Mouse (Mus musculus) layer of hippocampus, postnatal 10 days (tissue): ENCODE data around the gene Sytl3. TPM values are rescaled to one million over a fixed set of nuclear protein-coding genes. Genes with fewer than 3 reads are reported as not detected.
A peak's percentile ranks its signal among the peaks of the same experiment; 100 is the strongest.
"Not testable (repeated sequence)": the region's sequence is repeated elsewhere in the genome, so short reads cannot be mapped to it uniquely, and the experiment has no call there.

Experiments used
- DNase-seq, 2 experiments: peaks; one replicate each; pipeline ENCODE4 v3.0.0; 2021; ENCODE audit warnings: low spot score in 2 of 2
- total RNA-seq, 2 experiments: library from RNA; stranded (reverse); gene quantifications; 2 replicates each; pipeline ENCODE4 v1.2.3; 2021

The Sytl3 gene
- total RNA-seq, 2 experiments from 2014 or later: 0.25 TPM; not detected in 1

- not testable (repeated sequence) for DNase-seq
These were observed 13.2 kb upstream of the Sytl3 start for GRCm38 (mm10) chr17:6645668-6646067.

DNA sequence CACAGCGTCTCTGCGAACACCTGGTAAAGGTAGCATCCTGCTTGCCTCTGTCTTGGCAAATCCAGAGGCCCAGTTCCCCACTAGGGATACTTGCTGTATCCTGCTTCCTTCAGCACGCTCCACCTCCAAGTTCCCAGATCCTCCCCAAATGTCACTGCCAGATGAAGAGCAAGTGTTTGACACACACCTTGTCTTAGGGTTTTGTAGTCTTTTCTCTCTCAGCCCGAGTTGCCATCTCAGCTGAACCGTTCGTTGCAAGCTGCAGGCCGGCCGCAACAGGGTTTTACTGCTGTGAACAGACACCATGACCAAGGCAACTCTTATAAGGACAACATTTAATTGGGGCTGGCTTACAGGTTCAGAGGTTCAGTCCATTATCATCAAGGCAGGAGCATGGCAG is 12.1 kb upstream of the Sytl3 start:
- DNase-seq: not testable (repeated sequence)

- not testable (repeated sequence) for DNase-seq
These were observed 11.4 kb upstream of the Sytl3 start for GRCm38 (mm10) chr17:6647452-6647851.

- DNase-seq: not testable (repeated sequence)
These were observed 7.9 kb upstream of the Sytl3 start for GRCm38 (mm10) chr17:6650904-6651565.

GRCm38 (mm10) chr17:6653341-6653946 is 5.4 kb upstream of the Sytl3 start:
- not testable (repeated sequence) for DNase-seq

DNA sequence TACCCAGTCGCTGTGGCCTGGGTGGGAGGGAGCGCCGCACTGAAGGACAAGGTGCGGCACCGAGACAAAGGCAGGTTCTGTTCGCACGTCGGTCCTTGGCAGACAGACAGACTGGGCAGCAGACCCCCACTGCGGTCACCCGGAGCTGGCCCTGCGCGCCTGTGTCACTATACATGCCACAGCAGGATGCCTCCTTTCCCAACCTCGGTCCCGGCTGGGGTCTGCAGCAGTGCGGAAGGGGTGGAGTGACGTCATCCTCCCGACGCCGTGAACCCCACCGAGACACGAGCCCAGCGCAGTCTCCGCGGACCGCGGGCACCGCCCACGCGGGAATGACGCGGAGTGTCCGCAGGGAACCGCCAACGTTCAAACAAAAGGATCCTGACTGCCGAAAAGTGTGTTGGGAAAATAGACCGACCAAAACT is 3.8 kb upstream of the Sytl3 start:
- peak; percentile 60 to 74 for DNase-seq

DNA sequence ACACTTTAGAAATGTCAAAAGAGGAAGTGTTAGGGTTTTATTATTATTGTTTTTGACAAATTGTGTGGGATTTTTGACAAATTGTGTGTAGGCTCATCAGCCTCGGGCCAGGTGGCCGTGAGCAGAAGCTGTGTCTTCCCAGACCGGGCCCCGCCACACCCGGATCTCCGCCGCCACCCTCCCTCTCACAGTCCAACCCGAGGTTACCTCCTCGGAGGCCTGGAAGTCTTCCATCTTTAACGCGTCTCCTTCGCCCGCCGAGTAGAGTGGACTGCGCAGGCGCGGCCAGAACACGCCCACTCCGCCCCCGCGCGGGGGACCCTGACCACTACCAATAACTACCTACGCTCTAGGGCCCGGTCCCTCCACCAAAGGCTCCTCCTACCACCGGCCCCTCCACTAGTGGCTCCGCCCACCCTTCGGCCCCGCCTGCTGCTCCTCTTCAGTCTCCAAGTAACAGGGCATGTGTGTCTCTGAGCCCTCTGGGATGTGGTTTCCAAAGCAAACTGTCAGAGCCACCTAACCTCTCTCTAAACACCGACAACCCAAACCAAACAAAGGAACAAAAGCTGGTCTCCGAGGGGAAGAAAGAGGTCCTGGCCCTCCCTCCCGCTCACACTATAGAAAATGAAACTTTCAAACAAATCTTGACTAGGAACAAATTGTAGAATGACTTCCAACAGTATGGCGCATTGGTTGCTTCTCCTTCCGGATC is 3.2 kb upstream of the Sytl3 start, which contains the start of gene Dynlt1f:
Dynlt1f (minus strand) TSS at position 334 of the 715 bp plus-strand sequence.
- peak; percentile 64 to 72 for DNase-seq

DNA sequence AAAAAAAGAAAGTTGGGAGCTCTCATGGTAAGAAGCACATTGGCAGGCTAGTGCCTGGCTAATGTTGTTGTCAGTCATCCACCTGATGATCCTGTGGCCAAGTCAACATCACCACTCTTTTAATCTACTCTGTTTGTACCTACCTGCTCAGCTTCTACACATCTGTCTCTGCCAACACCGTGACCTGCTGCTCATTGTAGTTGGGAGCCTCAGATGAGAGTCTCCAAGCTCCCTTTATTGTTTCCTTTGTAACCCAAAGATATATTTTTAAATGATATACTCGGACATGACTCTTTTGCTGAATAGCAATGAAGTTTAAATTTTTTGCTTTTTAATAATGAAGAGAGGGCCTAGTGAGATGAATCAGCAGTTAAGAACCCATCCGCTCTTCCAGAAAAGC is 2.4 kb upstream of the Sytl3 start:
- DNase-seq: not testable (repeated sequence)

DNA sequence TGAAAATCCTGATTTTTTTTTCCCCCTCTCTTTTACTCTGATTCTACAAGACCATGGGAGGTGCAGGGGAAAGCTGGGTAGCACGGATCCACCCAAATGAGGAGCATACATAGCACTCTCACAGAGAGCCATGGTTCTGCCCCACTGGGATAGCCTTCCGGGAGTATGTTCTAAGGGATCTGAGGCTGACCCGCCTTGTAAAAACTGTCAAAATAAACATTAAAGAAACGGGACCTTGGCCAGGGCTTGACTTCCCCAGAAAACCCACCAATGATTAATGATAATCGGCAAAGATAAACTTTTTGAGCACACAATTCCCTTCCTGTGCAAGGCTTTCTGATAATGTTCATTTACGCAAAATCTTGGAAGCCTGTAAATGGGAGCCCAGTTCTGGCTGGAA is 1.7 kb downstream of the Sytl3 start:
- DNase-seq: not testable (repeated sequence)

GRCm38 (mm10) chr17:6661093-6661816 is 2.4 kb downstream of the Sytl3 start:
- not testable (repeated sequence) for DNase-seq

DNA sequence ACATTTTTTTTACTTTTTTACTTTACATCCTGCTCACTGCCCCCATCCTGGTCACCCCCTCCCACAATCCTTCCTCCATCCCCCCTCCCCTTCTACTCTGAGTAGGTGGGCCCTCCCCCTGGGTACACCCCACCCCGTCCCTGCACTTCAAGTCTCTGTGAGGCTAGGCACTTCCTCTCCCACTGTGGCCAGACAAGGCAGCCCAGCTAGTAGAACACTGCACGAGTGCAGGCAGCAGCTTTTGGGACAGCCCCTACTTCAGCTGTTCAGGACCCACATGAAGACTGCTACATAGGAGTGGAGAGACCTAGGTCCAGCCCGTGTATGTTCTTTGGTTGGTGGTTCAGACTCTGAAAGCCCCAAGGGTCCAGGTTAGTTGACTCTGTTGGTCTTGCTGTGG is 3.9 kb downstream of the Sytl3 start:
- DNase-seq: not testable (repeated sequence)

DNA sequence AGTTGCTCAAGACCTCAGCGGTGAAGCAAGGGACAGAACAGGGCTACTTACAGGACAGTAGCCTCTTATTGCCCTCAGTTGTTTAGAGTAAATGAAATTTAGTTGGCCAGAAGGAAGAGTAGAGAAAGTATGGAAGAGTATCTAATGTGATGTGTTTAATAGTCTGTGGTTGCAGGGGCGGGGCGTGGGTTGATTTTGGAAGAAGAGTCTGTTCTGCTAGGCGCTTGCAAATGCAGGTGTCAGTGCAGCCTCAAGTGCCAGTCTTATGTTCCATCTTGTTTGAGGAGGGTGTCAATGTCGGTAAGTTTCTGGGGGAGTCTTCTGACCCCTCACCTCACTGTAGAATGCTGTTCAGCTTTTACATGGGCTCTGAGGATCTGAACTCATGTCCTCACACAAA is 6.5 kb downstream of the Sytl3 start:
- DNase-seq: not testable (repeated sequence)

- DNase-seq: not testable (repeated sequence)
These were observed 9.6 kb downstream of the Sytl3 start for GRCm38 (mm10) chr17:6668522-6668921.

- DNase-seq: not testable (repeated sequence)
These were observed 15.4 kb downstream of the Sytl3 start for GRCm38 (mm10) chr17:6674297-6674696.

GRCm38 (mm10) chr17:6678063-6678462 is 19.2 kb downstream of the Sytl3 start:
- not testable (repeated sequence) for DNase-seq

- not testable (repeated sequence) for DNase-seq
These were observed 22.8 kb downstream of the Sytl3 start for GRCm38 (mm10) chr17:6681721-6682120.

- not testable (repeated sequence) for DNase-seq
These were observed 24.8 kb downstream of the Sytl3 start for GRCm38 (mm10) chr17:6683702-6684101.

DNA sequence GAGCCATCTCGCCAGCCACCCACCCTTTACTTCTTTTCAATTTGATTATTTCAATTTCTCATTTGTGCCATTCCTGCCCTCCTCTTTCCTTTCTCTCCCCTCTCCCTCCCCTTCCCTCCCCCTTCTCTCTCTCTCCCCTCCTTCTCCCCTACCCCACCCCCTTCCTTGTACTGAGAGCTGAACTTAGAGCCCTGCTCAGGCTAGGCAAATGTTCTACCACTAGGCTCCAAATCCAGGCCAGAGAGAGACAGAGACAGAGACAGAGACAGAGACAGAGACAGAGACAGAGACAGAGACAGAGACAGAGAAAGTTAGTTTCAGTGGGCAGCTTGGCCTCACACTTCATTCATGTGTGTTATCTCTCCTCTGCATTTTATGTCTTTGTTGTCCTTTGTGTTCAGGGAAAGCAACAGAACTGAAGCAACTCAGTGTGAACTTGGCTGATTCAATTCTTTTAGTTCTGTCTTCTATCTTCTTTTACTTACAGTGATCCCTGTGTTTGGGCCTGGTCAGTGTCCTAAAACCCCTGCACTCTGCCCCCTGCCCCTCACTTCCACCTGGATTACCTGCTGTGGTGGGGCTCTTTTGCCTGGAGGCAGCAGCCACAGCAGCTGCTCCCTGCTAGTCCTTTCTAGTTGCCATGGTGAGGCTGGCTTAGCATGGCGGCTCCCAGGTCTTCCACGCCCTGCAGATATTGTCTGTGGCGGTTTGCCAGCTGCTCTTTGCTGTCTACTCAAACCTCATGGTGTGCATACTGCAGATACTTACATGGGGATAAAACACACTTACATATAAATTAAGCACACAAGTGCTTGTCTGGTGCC is 25.8 kb downstream of the Sytl3 start:
- not testable (repeated sequence) for DNase-seq

- not testable (repeated sequence) for DNase-seq
These were observed 26.5 kb downstream of the Sytl3 start for GRCm38 (mm10) chr17:6685288-6685818.
